Mouse (Mus musculus) forebrain, embryonic 11.5 days (tissue): Measurements from ENCODE around the gene Stard3. TPM values are rescaled to one million over a fixed set of nuclear protein-coding genes. Genes with fewer than 3 reads are reported as not detected.

Experiments used
- ATAC-seq: fragments of 200-750 bp; cut with Nextera tagmentation; replicated peaks from 2 replicates; pipeline ENCODE4 v1.8.0; 2017; ENCODE audit warnings: moderate TSS enrichment; ENCODE audit not compliant: low FRiP score
- DNase-seq: peaks from one replicate; pipeline ENCODE4 v3.0.0-alpha.2; 2017; ENCODE audit warnings: low spot score
- H3K27ac ChIP-seq: fragments of 300-500 bp; sonication (generic); 2 replicates; pipeline ENCODE4 v1.5.1; 2014; ENCODE audit warnings: low read depth, low read length
- H3K27me3 ChIP-seq: fragments of 300-500 bp; sonication (generic); 2 replicates; pipeline ENCODE4 v1.6.1; 2014; ENCODE audit warnings: mild to moderate bottlenecking, low read length, mixed read lengths; ENCODE audit not compliant: control insufficient read depth, insufficient read depth
- H3K36me3 ChIP-seq: fragments of 300-500 bp; sonication (generic); 2 replicates; pipeline ENCODE4 v1.6.1; 2014; ENCODE audit warnings: mild to moderate bottlenecking, low read length, moderate library complexity, mixed read lengths; ENCODE audit not compliant: control insufficient read depth, insufficient read depth
- H3K4me1 ChIP-seq: fragments of 300-500 bp; sonication (generic); replicated peaks from 2 replicates; pipeline ENCODE4 v1.6.1; 2014; ENCODE audit warnings: low read length, mixed read lengths; ENCODE audit not compliant: control insufficient read depth, insufficient read depth
- H3K4me2 ChIP-seq: fragments of 300-500 bp; sonication (generic); 2 replicates; pipeline ENCODE4 v1.6.1; 2014; ENCODE audit warnings: low read depth, mild to moderate bottlenecking, low read length, moderate library complexity, mixed read lengths; ENCODE audit not compliant: severe bottlenecking
- H3K4me3 ChIP-seq: fragments of 300-500 bp; sonication (generic); 2 replicates; pipeline ENCODE4 v1.5.1; 2014; ENCODE audit warnings: low read depth, low read length
- H3K9ac ChIP-seq: fragments of 300-500 bp; sonication (generic); 2 replicates; pipeline ENCODE4 v1.6.1; 2014; ENCODE audit warnings: low read length
- H3K9me3 ChIP-seq: fragments of 300-500 bp; sonication (generic); 2 replicates; pipeline ENCODE4 v1.6.1; 2016; ENCODE audit warnings: low read length, mixed read lengths; ENCODE audit not compliant: control insufficient read depth
- WGBS: fragments of 180-500 bp; shearing (Covaris S2); extraction: QIAGEN DNeasy Blood & Tissue Kit; methylation state at CpG from one replicate; pipeline ENCODE4 v1.1.7; 2014; 5-methylcytosine and 5-hydroxymethylcytosine counted together
- polyA plus RNA-seq: library from polyadenylated mRNA; unstranded; fragments of >200 nt; fragmentation: Nextera tagmentation; extraction: Ambion mirVana; gene quantifications from 2 replicates; pipeline ENCODE4 v1.2.1, GENCODE M21; 2014

Gene Stard3
- polyA plus RNA-seq, 1 experiment from 2014 or later = 38.1 TPM

DNA sequence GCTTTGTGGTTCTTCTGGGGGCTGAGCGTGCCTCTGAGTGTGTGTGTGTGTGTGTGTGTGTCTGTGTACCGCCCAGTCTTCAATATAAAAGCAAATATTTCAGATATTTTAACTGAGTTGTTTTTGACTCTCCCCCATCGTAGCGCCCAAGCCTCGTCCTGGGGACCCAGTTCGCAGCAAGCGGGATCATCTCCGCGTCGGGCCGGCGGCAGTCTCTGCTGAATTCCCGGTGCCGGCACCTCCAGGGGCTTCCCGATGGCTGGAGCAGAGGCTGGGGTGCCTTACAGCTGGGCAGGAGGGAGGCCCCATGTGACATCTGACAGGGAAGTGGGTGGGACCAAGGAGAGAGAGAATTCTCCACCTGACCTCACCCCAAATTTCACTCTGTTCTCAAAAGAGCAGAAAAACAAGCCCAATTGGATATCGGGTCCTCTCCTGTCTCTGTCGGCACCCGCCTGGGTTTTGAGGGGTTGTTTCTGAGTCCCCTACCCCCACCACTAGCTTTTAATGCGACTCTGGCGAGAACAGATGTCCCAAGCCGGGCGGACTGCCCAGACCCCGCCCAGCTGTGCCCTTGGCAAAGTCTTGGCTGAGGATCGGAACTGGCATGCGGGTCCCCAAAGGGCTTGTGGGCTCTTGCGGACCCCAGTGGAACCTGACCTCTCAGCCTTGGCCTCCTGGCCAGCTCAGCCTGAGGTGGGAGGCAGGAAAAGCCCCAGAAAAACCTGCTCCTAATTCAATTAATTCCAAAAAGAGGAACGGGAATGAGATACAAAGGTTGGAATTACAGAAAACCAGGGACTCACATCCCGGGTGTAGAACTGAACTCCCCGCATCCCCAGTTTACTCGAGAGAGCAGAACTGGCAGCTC lies 37.1 kb upstream of the Stard3 start:
- Histone ChIP-seq H3K4me1 (no peaks in the 10 kb centered on the region), H3K9me3 (no peaks in the 10 kb centered on the region), H3K4me2 (no peak overlapping the region), H3K4me3 (no peak overlapping the region), H3K27me3 (peaks cover 100% of the 10 kb centered on the region), H3K27ac (no peak overlapping the region), H3K36me3 (no peaks in the 10 kb centered on the region), H3K9ac (no peak overlapping the region)
- ATAC-seq (no peak), DNase-seq (peak; percentile 57)
- WGBS = 1% methylated on average over 30 of the region's 30 CpGs

DNA sequence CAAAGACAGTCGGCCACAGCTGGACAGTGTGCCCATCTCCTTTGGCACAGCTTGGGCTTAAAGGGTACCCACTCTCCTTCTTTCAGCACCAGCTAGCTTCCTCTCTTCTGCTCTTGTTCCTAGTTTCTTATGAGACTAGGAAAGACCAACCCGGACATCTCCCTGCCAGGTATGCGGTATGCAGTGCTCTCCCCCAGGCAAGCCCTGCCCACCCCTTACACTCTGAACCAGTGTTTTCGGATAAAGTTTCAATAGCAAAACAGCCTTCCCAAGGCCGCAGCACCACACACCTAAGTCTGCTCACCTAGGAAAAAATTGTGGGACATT lies 36.5 kb upstream of the Stard3 start:
- Histone ChIP-seq H3K4me3 (no peak overlapping the region), H3K9ac (no peak overlapping the region), H3K36me3 (no peaks in the 10 kb centered on the region), H3K4me2 (no peak overlapping the region), H3K27ac (no peak overlapping the region), H3K27me3 (peaks cover 99% of the 10 kb centered on the region), H3K9me3 (no peaks in the 10 kb centered on the region), H3K4me1 (no peaks in the 10 kb centered on the region; the same call in 1 of the 2 replicates)
- 3% methylated on average over 5 of the region's 5 CpGs for WGBS
- DNase-seq = peak; percentile 47
- no peak for ATAC-seq

- peaks cover 5% of the 10 kb centered on the region for H3K4me1 ChIP-seq
- ATAC-seq = no peak
- DNase-seq = no peak
- 0% methylated on average over 1 of the region's 1 CpGs for WGBS
- peaks cover 99% of the 10 kb centered on the region for H3K27me3 ChIP-seq
- H3K4me2 ChIP-seq = no peak overlapping the region
- no peaks in the 10 kb centered on the region for H3K9me3 ChIP-seq
- no peaks in the 10 kb centered on the region for H3K36me3 ChIP-seq
- H3K4me3 ChIP-seq = no peak overlapping the region
- no peak overlapping the region for H3K27ac ChIP-seq
- H3K9ac ChIP-seq = no peak overlapping the region
Measured at GRCm38 (mm10) chr11:98322159-98322558, 36.0 kb upstream of the Stard3 start.

DNA sequence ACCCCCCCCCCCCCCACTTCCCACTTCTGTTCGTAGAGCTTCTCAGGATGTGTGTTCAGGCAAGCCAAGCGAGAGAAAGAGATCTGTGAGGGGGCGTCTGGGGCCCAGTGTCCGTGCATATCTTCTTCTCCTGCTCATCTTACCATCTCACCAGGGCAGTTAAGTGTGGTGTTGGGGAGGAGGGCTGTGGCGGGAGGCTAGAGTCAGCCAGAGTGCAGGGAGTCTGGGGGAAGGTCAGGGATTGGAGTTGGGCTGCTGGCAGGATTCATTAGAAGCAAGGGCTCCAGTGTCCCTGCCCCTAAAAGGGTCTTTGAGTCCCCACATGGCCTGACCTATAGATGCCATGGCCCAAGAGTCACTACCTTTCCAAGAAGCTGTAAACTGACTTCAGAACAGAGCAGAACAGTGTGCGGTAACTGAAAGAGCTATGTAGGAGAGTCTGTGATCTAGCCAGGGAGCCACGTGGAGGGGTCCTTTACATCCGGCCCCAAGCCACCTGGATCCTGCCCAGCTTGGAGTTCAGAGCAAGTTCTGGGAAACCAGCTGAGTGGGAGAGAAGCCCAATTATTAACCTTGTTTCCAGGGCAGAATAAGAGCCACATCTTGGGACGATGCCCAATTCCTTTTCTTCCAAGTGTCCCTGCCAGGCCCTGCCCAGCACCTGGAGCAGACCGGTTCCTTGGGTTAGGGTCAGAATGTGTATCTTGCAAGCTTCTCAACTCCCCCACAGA lies 34.9 kb upstream of the Stard3 start:
- DNase-seq (peak; percentile 48), ATAC-seq (no peak)
- Histone ChIP-seq H3K9me3 (no peaks in the 10 kb centered on the region), H3K36me3 (no peaks in the 10 kb centered on the region), H3K4me2 (no peak overlapping the region), H3K4me1 (peaks cover 10% of the 10 kb centered on the region), H3K27me3 (peaks cover 99% of the 10 kb centered on the region), H3K9ac (no peak overlapping the region), H3K27ac (no peak overlapping the region), H3K4me3 (no peak overlapping the region)
- WGBS = 2% methylated on average over 10 of the region's 10 CpGs

DNA sequence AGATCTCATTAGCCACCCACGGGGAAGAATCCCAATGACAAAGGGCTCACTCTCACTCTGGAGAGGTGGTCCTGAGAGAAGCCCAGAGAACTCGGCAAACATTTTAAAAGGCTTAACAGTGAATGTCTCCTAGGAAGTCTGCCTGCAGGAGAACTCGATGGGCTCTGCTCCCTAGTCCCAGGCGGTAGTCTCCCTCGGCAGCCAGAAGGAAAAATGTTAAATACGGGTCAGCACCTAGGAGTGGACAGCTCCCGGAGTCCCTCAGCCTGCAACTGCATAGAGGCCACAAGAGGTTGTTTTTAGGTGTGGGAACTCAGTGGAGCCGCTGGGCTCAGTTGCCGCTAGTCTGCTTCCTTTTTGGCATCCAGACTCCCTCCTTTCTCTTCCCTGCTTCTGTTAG lies 34.2 kb upstream of the Stard3 start:
- H3K4me3 ChIP-seq = no peak overlapping the region
- H3K36me3 ChIP-seq = no peaks in the 10 kb centered on the region
- no peak overlapping the region for H3K27ac ChIP-seq

GRCm38 (mm10) chr11:98325191-98325820 lies 32.9 kb upstream of the Stard3 start:
- 3% methylated on average over 14 of the region's 14 CpGs for WGBS
- ATAC-seq = no peak
- no peak overlapping the region for H3K4me2 ChIP-seq

More for the DNA sequence above, 34.2 kb upstream of the Stard3 start:
- H3K9ac ChIP-seq = no peak overlapping the region
- H3K27me3 ChIP-seq = peaks cover 99% of the 10 kb centered on the region
- peak; percentile 71 for DNase-seq
- no peak overlapping the region for H3K4me2 ChIP-seq
- H3K4me1 ChIP-seq = peaks cover 13% of the 10 kb centered on the region
- ATAC-seq = no peak
- H3K9me3 ChIP-seq = no peaks in the 10 kb centered on the region
- WGBS = under 1% methylated on average over 9 of the region's 9 CpGs

DNA sequence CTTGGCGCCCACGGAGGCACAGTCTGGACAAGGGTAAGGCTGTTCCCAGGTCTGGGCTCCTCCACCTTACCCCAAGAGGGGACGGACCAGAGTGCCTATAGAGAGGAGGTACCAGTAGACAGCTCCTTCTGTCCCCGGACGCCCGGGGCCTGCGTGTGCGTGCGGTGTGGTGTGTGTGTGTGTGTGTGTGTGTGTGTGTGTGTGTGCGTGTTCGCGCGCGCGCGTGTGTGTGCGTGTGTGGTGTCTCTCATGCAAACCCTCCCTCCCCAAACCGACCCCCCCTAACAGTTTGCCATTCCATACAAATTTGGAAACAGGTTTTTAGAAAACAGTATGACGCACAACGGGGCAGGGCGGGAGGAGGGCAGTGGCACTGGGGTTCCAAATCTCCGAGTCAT lies 32.3 kb upstream of the Stard3 start:
- Histone ChIP-seq H3K4me3 (no peak overlapping the region), H3K9me3 (no peaks in the 10 kb centered on the region), H3K27ac (no peak overlapping the region), H3K4me2 (no peak overlapping the region), H3K4me1 (peaks cover 13% of the 10 kb centered on the region), H3K36me3 (no peaks in the 10 kb centered on the region), H3K27me3 (peaks cover 99% of the 10 kb centered on the region), H3K9ac (no peak overlapping the region)
- WGBS = 2% methylated on average over 22 of the region's 22 CpGs
- peak; percentile 56 for DNase-seq
- no peak for ATAC-seq

More at GRCm38 (mm10) chr11:98325191-98325820, 32.9 kb upstream of the Stard3 start:
- Histone ChIP-seq H3K4me1 (peaks cover 13% of the 10 kb centered on the region), H3K9me3 (no peaks in the 10 kb centered on the region), H3K27me3 (peaks cover 99% of the 10 kb centered on the region), H3K36me3 (no peaks in the 10 kb centered on the region), H3K4me3 (no peak overlapping the region), H3K27ac (no peak overlapping the region), H3K9ac (no peak overlapping the region)
- peak; percentile 43 for DNase-seq

- 2% methylated on average over 19 of the region's 19 CpGs for WGBS
- Histone ChIP-seq H3K9ac (no peak overlapping the region), H3K4me3 (peak overlapping the region; percentile 24), H3K36me3 (no peaks in the 10 kb centered on the region), H3K27ac (no peak overlapping the region), H3K4me2 (peak overlapping the region; percentile 32; the same call in 1 of the 2 replicates), H3K4me1 (peaks cover 13% of the 10 kb centered on the region), H3K27me3 (peaks cover 99% of the 10 kb centered on the region), H3K9me3 (no peaks in the 10 kb centered on the region)
- DNase-seq = peak; percentile 40
- no peak for ATAC-seq
Measured at GRCm38 (mm10) chr11:98326741-98327135, 31.4 kb upstream of the Stard3 start.
